Mouse (Mus musculus): ENCODE results near the gene Nup210l.

GRCm38 (mm10) chr3:90183581-90183980, 79.6 kb downstream of the Nup210l start:
- TF ChIP-seq CTCF (conservative IDR thresholded peaks at IDR 0.05; ENCODE audit: low read length), result no peak
- no peak for TF ChIP-seq NANOG (IDR thresholded peaks at IDR 0.05; ENCODE audit: borderline replicate concordance, low read length)

Measured in E14TG2a.4 (cell line).